Mouse (Mus musculus) heart, adult 2 months (tissue): Measurements from ENCODE around the gene Pmepa1. TPM values are rescaled to one million over a fixed set of nuclear protein-coding genes. Genes with fewer than 3 reads are reported as not detected.
A peak's percentile ranks its signal among the peaks of the same experiment; 100 is the strongest.

Experiments used
- DNase-seq, 2 experiments: peaks; one replicate each; pipeline ENCODE4 v3.0.0; 2021
- H3K27ac ChIP-seq: fragments of 200-600 bp; 2 replicates; pipeline ENCODE4 v1.8.1; 2022
- H3K27me3 ChIP-seq: fragments of 200-500 bp; 2 replicates; pipeline ENCODE4 v1.6.1; 2012; ENCODE audit warnings: mild to moderate bottlenecking, low read length, inconsistent platforms, mixed read lengths; ENCODE audit not compliant: control insufficient read depth, insufficient read depth
- H3K36me3 ChIP-seq: fragments of 200-500 bp; 2 replicates; pipeline ENCODE4 v1.6.1; 2012; ENCODE audit warnings: low read length, inconsistent platforms; ENCODE audit not compliant: control insufficient read depth, insufficient read depth
- H3K4me1 ChIP-seq: fragments of 200-500 bp; 2 replicates; pipeline ENCODE4 v1.6.1; 2011; ENCODE audit warnings: low read length; ENCODE audit not compliant: control insufficient read depth, insufficient read depth
- H3K4me3 ChIP-seq: fragments of 200-600 bp; 2 replicates; pipeline ENCODE4 v1.8.1; 2022
- H3K79me2 ChIP-seq: fragments of 200-500 bp; replicated peaks from 2 replicates; pipeline ENCODE4 v1.6.1; 2012; ENCODE audit warnings: mild to moderate bottlenecking, inconsistent platforms, low read length, moderate library complexity, mixed read lengths; ENCODE audit not compliant: control insufficient read depth, insufficient read depth
- H3K9ac ChIP-seq: fragments of 200-500 bp; 2 replicates; pipeline ENCODE4 v1.6.1; 2012; ENCODE audit warnings: low read depth, mild to moderate bottlenecking, control low read depth, inconsistent platforms, low read length, mixed read lengths
- CTCF ChIP-seq: fragments of 200-600 bp; IDR thresholded peaks from 2 replicates; pipeline ENCODE4 v1.8.1; 2022; ENCODE audit warnings: antibody characterized with exemption, mild to moderate bottlenecking, moderate library complexity
- EP300 ChIP-seq: fragments of 200-500 bp; IDR thresholded peaks from 2 replicates; pipeline ENCODE4 v1.6.1; 2011; ENCODE audit warnings: low read depth, low read length, control low read depth; ENCODE audit not compliant: insufficient read depth
- POLR2A ChIP-seq: fragments of 200-500 bp; IDR thresholded peaks from 2 replicates; pipeline ENCODE4 v1.6.1; 2011; ENCODE audit warnings: mild to moderate bottlenecking, low read depth, low read length, control low read depth; ENCODE audit not compliant: insufficient read depth
- WGBS: fragments of 180-500 bp; shearing (Covaris S2); methylation state at CpG from one replicate; pipeline ENCODE4 v1.1.7; 2018; 5-methylcytosine and 5-hydroxymethylcytosine counted together
- intact Hi-C: fragments of 180-260 bp; cut with DNase I; formaldehyde crosslinking; loops from one replicate; pipeline ENCODE4 v1.15.1; 2025
- polyA plus RNA-seq: library from polyadenylated mRNA; depleted of rRNA; stranded (reverse); fragments of >200 nt; gene quantifications from 2 replicates; pipeline ENCODE4 v1.2.3, GENCODE M21; 2012; rRNA removed
- total RNA-seq, 2 experiments: library from RNA; stranded (reverse); gene quantifications; 2 replicates each; pipeline ENCODE4 v1.2.3; 2021

The Pmepa1 gene
- total and polyA plus RNA-seq, 3 experiments = 28.4 to 41.7 (median 31.4) TPM

DNA sequence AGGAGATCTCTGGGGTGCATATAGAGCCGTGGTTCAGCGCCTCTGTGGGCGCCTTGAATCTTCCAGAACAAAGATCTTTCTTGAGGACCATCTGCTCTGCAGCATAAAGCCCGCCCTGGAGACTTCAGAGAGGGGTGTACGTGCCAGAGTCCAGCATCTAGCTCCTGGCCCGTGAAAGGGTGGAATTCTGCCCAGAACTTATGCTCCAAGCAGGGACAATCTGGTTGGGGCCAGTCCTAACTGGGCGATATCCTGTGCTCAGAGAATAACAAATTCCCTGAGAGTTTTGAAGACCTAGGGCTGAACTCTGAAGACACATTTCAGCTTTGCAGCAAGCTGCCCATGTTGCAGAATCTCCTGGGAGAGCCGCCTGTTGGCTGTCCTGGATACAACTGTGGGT is 98.4 kb downstream of the Pmepa1 start:
- intact Hi-C loops = loop anchor here (10.0 kb wide), 1 partner anchor 163 kb away; no protein-coding TSS in a partner anchor
- 59% methylated on average over 8 of the region's 8 CpGs for WGBS
- H3K4me3 ChIP-seq = no peak overlapping the region
- no peaks in the 10 kb centered on the region for H3K36me3 ChIP-seq
- H3K9ac ChIP-seq = no peak overlapping the region
- H3K79me2 ChIP-seq = no peaks in the 10 kb centered on the region
- no peak overlapping the region for H3K27ac ChIP-seq
- no peaks in the 10 kb centered on the region for H3K27me3 ChIP-seq
- DNase-seq = no peak
- TF ChIP-seq POLR2A (no peak), EP300 (no peak), CTCF (no peak)
- peaks cover 2% of the 10 kb centered on the region; the same call in 1 of the 2 replicates for H3K4me1 ChIP-seq

DNA sequence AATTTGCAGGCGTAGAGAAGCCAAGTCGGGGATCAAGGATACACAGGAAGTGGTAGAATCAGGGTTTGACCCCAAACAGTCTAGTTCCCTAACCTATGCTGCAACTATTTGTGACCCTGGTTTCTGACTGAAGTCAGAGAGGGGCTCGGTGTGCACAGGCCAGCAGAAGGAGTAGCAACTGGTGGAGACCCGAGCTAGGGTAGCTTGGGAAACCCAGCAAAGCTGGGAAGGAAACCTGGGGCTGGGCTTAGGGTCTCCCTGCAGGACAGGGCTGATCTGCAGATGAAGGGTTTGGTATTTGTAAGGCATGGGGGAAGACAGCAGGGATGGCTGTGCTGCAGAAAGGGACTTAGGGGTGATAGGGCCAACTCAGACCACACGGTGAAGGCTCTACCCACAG is 98.9 kb downstream of the Pmepa1 start:
- H3K79me2 ChIP-seq = no peaks in the 10 kb centered on the region
- no peaks in the 10 kb centered on the region for H3K36me3 ChIP-seq
- no peaks in the 10 kb centered on the region for H3K27me3 ChIP-seq
- H3K9ac ChIP-seq = no peak overlapping the region
- WGBS = 70% methylated on average over 5 of the region's 5 CpGs
- no peak overlapping the region for H3K27ac ChIP-seq
- intact Hi-C loops = loop anchor here (10.0 kb wide), 1 partner anchor 163 kb away; no protein-coding TSS in a partner anchor
- TF ChIP-seq POLR2A (no peak), EP300 (no peak), CTCF (no peak)
- H3K4me1 ChIP-seq = peaks cover 2% of the 10 kb centered on the region; the same call in 1 of the 2 replicates
- no peak for DNase-seq
- no peak overlapping the region for H3K4me3 ChIP-seq

DNA sequence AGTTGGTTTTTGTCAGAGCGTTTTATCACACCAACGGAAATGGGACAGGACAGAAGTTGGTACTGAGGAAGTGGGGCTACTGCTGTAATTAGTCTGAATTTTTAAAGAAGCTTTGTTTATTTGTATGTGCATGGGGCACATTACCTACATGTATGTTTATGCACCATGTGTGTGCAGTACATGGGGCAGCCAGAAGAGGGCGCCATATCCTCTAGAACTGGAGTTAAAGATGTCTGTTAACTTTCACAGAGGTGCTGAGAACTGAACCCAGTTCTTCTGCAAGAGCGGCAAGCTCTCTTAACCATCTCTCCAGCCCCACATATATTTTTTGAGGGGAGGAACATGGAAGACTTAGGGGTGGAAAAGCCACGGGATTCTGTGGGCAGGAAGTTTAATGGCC is 100.6 kb downstream of the Pmepa1 start:
- peaks cover 2% of the 10 kb centered on the region; the same call in 1 of the 2 replicates for H3K4me1 ChIP-seq
- no peaks in the 10 kb centered on the region for H3K79me2 ChIP-seq
- no peaks in the 10 kb centered on the region for H3K36me3 ChIP-seq
- 88% methylated on average over 5 of the region's 5 CpGs for WGBS
- H3K4me3 ChIP-seq = no peak overlapping the region
- TF ChIP-seq EP300 (no peak), CTCF (peak; percentile 37)
- DNase-seq = peak in 1 of 2 experiments; percentile 11
- intact Hi-C loops = loop anchor here (10.0 kb wide), 1 partner anchor 161 kb away; no protein-coding TSS in a partner anchor
- H3K9ac ChIP-seq = no peak overlapping the region
- no peaks in the 10 kb centered on the region for H3K27me3 ChIP-seq
- H3K27ac ChIP-seq = no peak overlapping the region

DNA sequence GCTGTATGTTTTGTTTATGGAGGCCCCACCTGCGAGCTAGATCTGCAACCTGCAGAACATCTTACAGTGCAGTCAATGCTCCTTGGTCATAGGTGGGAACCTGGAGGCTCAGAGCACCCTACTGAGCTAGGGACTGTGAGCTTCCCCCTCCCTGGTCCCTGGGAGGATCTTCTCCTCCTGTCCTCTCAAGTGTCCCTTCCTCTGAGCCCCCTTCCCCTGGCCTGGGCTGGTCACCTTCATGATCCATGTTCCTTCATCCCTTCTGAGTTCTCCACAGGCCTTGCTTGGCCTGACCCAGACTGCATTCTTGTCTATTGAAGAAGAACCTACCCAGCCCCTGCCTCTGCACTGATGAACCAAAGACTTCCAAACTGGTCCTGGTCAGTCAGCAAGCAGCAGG is 101.8 kb downstream of the Pmepa1 start:
- no peaks in the 10 kb centered on the region for H3K36me3 ChIP-seq
- H3K4me3 ChIP-seq = no peak overlapping the region
- H3K79me2 ChIP-seq = no peaks in the 10 kb centered on the region
- peaks cover 2% of the 10 kb centered on the region; the same call in 1 of the 2 replicates for H3K4me1 ChIP-seq
- 68% methylated on average over 1 of the region's 1 CpGs for WGBS
- TF ChIP-seq POLR2A (no peak), EP300 (no peak), CTCF (no peak)
- no peak overlapping the region for H3K27ac ChIP-seq
- no peaks in the 10 kb centered on the region for H3K27me3 ChIP-seq
- peak; percentile 1 to 9 for DNase-seq
- no peak overlapping the region for H3K9ac ChIP-seq
- intact Hi-C loops = loop anchor here (10.0 kb wide), 1 partner anchor 160 kb away; no protein-coding TSS in a partner anchor

Other genes starting within 250 kb of the Pmepa1 start
- under 1 TPM; 0.08 to 0.11 TPM for gene Ctcfl, start 157.0 kb downstream of the Pmepa1 start, total RNA-seq
- 0.06 TPM in 1 of 2 replicates, not detected in the other for gene Ctcfl, start 157.0 kb downstream of the Pmepa1 start, polyA plus RNA-seq
- gene Pck1, start 123.5 kb downstream of the Pmepa1 start, total RNA-seq = 10 to 100 TPM; 18.0 to 20.5 TPM
- gene Pck1, start 123.5 kb downstream of the Pmepa1 start, polyA plus RNA-seq = 12.4 and 35.3 TPM in 2 replicates
- under 1 TPM; 0.47 to 0.91 TPM for gene Zbp1, start 57.6 kb downstream of the Pmepa1 start, total RNA-seq
- gene Zbp1, start 57.6 kb downstream of the Pmepa1 start, polyA plus RNA-seq = 1.2 and 1.8 TPM in 2 replicates
- not detected for gene 1700021F07Rik, start 246.1 kb upstream of the Pmepa1 start, total RNA-seq
- not detected in 2 replicates for gene 1700021F07Rik, start 246.1 kb upstream of the Pmepa1 start, polyA plus RNA-seq